In genomic region chr11:97628303-97628567, GRCm38 (mm10) we compare ENCODE assay signal across 9 mouse cellular contexts. TPM values are rescaled to one million over a fixed set of nuclear protein-coding genes. Genes with fewer than 3 reads are reported as not detected.
DNase-seq lines count a peak whose midpoint lies in the region; ATAC-seq lines count a peak whose summit lies in the region.
"Had no signal": no experiment of that assay in that cellular context is flagged by ENCODE, and none has a peak within 500 bp of the region (broad histone marks: within the 10 kb centered on the region; RNA-seq: fewer than 3 reads in every experiment).

No protein-coding gene starts in this region.

- H3K4me3 ChIP-seq in kidney, embryonic 15.5 days (replicated peaks) = peak overlapping the region; percentile 74
- peak overlapping the region; percentile 86 for H3K4me3 ChIP-seq in embryonic facial prominence, embryonic 10.5 days
- peak overlapping the region; percentile 67 for H3K4me3 ChIP-seq in hindbrain, embryonic 13.5 days
- peak overlapping the region; percentile 71 for H3K4me3 ChIP-seq in midbrain, embryonic 12.5 days

- no peaks in the 10 kb centered on the region for H3K36me3 ChIP-seq in kidney, embryonic 15.5 days
- H3K36me3 ChIP-seq in embryonic facial prominence, embryonic 10.5 days (replicated peaks) = no peaks in the 10 kb centered on the region
- H3K36me3 ChIP-seq in hindbrain, embryonic 13.5 days = no peaks in the 10 kb centered on the region
- no peaks in the 10 kb centered on the region for H3K36me3 ChIP-seq in midbrain, embryonic 12.5 days

- no peak for DNase-seq in kidney, adult 18-20 months
- DNase-seq in embryonic facial prominence, embryonic 10.5 days (ENCODE audit: low spot score) = no peak
- no peak for DNase-seq in layer of hippocampus, postnatal 10 days (ENCODE audit: low spot score in 2 of 2)
- no peak for DNase-seq in left cerebral cortex, adult 9 months (ENCODE audit: low spot score in 2 of 2)

- 0 out of 2 replicates have a peak overlapping the region, but pooled peaks have one; percentile 74 for H3K9ac ChIP-seq in kidney, embryonic 15.5 days
- H3K9ac ChIP-seq in hindbrain, embryonic 13.5 days = peak overlapping the region; percentile 82; the same call in 1 of the 2 replicates
- H3K9ac ChIP-seq in midbrain, embryonic 12.5 days (replicated peaks) = peak overlapping the region; percentile 72

- no peaks in the 10 kb centered on the region for H3K9me3 ChIP-seq in kidney, embryonic 15.5 days (replicated peaks)
- no peaks in the 10 kb centered on the region for H3K9me3 ChIP-seq in embryonic facial prominence, embryonic 10.5 days
- no peaks in the 10 kb centered on the region for H3K9me3 ChIP-seq in hindbrain, embryonic 13.5 days
- no peaks in the 10 kb centered on the region for H3K9me3 ChIP-seq in midbrain, embryonic 12.5 days

- ATAC-seq in kidney, embryonic 15.5 days (replicated peaks; ENCODE audit: low FRiP score) = no peak
- no peak for ATAC-seq in hindbrain, embryonic 13.5 days (ENCODE audit: low FRiP score)
- ATAC-seq in midbrain, embryonic 12.5 days (ENCODE audit: low FRiP score, low read depth) = no peak
- ATAC-seq in megakaryocyte, adult 5-6 weeks (ENCODE audit: poor library complexity, severe bottlenecking) = no peak

- 1% methylated on average over 28 of the region's 28 CpGs for WGBS in kidney, embryonic 15.5 days
- WGBS in embryonic facial prominence, embryonic 10.5 days = under 1% methylated on average over 28 of the region's 28 CpGs
- WGBS in hindbrain, embryonic 13.5 days = 0% methylated on average over 28 of the region's 28 CpGs
- 0% methylated on average over 20 of the region's 28 CpGs for WGBS in midbrain, embryonic 12.5 days

- peak overlapping the region; percentile 97 for H3K4me2 ChIP-seq in kidney, embryonic 15.5 days
- H3K4me2 ChIP-seq in hindbrain, embryonic 13.5 days = peak overlapping the region; percentile 76
- H3K4me2 ChIP-seq in midbrain, embryonic 12.5 days (replicated peaks) = peak overlapping the region; percentile 79

- no peak overlapping the region for H3K27ac ChIP-seq in kidney, embryonic 15.5 days
- H3K27ac ChIP-seq in embryonic facial prominence, embryonic 10.5 days (replicated peaks) = peak overlapping the region; percentile 93; the same call in 1 of the 2 replicates
- H3K27ac ChIP-seq in hindbrain, embryonic 13.5 days = no peak overlapping the region
- no peak overlapping the region for H3K27ac ChIP-seq in midbrain, embryonic 12.5 days (replicated peaks)

- H3K27me3 ChIP-seq in kidney, embryonic 15.5 days = peaks cover 88% of the 10 kb centered on the region
- H3K27me3 ChIP-seq in embryonic facial prominence, embryonic 10.5 days (replicated peaks; ENCODE audit: low read depth, poor library complexity, severe bottlenecking) = peaks cover 84% of the 10 kb centered on the region
- H3K27me3 ChIP-seq in hindbrain, embryonic 13.5 days = peaks cover 91% of the 10 kb centered on the region
- peaks cover 84% of the 10 kb centered on the region for H3K27me3 ChIP-seq in midbrain, embryonic 12.5 days

- peaks cover 46% of the 10 kb centered on the region for H3K4me1 ChIP-seq in kidney, embryonic 15.5 days
- H3K4me1 ChIP-seq in embryonic facial prominence, embryonic 10.5 days = peaks cover 58% of the 10 kb centered on the region
- H3K4me1 ChIP-seq in hindbrain, embryonic 13.5 days (replicated peaks) = peaks cover 35% of the 10 kb centered on the region
- peaks cover 30% of the 10 kb centered on the region for H3K4me1 ChIP-seq in midbrain, embryonic 12.5 days

RNA-seq across cellular contexts. Expression of gene Epop, which starts 1.3 kb away (rescaled TPM):
- 4.3 and 5.1 TPM in 2 replicates for polyA plus RNA-seq in kidney, embryonic 15.5 days (2015; fragmentation: Nextera tagmentation; extraction: Ambion mirVana)
- polyA plus RNA-seq in embryonic facial prominence, embryonic 10.5 days (2016; fragmentation: Nextera tagmentation; extraction: Ambion mirVana) = 13.0 and 14.4 TPM in 2 replicates
- 2.3 and 3.0 TPM in 2 replicates for polyA plus RNA-seq in hindbrain, embryonic 13.5 days (2015; fragmentation: Nextera tagmentation; extraction: Ambion mirVana)
- 14.2 and 16.2 TPM in 2 replicates for polyA plus RNA-seq in midbrain, embryonic 12.5 days (2016; fragmentation: Nextera tagmentation; extraction: Ambion mirVana)
- 1 to 10 TPM; 7.4 to 9.8 TPM for total RNA-seq in layer of hippocampus, postnatal 10 days (2021)
- total RNA-seq in megakaryocyte, adult 5-6 weeks (2015) = 0.18 and 1.2 TPM in 2 replicates
- total RNA-seq in megakaryocyte, adult 5-6 weeks (2017) = 0.40 TPM in 1 of 2 replicates, not detected in the other

RNA-seq across cellular contexts. Expression of gene Mllt6, which starts 35.0 kb away (rescaled TPM):
- 2.8 and 3.9 TPM in 2 replicates for polyA plus RNA-seq in kidney, embryonic 15.5 days (2015; fragmentation: Nextera tagmentation; extraction: Ambion mirVana)
- 2.1 and 2.2 TPM in 2 replicates for polyA plus RNA-seq in embryonic facial prominence, embryonic 10.5 days (2016; fragmentation: Nextera tagmentation; extraction: Ambion mirVana)
- 3.4 and 4.1 TPM in 2 replicates for polyA plus RNA-seq in hindbrain, embryonic 13.5 days (2015; fragmentation: Nextera tagmentation; extraction: Ambion mirVana)
- polyA plus RNA-seq in midbrain, embryonic 12.5 days (2016; fragmentation: Nextera tagmentation; extraction: Ambion mirVana) = 3.0 and 3.2 TPM in 2 replicates
- 10 to 100 TPM; 50.5 to 55.5 TPM for total RNA-seq in layer of hippocampus, postnatal 10 days (2021)
- total RNA-seq in megakaryocyte, adult 5-6 weeks (2015) = 4.3 and 6.3 TPM in 2 replicates
- 6.9 and 7.1 TPM in 2 replicates for total RNA-seq in megakaryocyte, adult 5-6 weeks (2017)

RNA-seq across cellular contexts. Expression of gene Srcin1, which starts 52.2 kb away (rescaled TPM):
- 0.83 and 0.85 TPM in 2 replicates for polyA plus RNA-seq in kidney, embryonic 15.5 days (2015; fragmentation: Nextera tagmentation; extraction: Ambion mirVana)
- polyA plus RNA-seq in embryonic facial prominence, embryonic 10.5 days (2016; fragmentation: Nextera tagmentation; extraction: Ambion mirVana) = 0.72 and 0.80 TPM in 2 replicates
- polyA plus RNA-seq in hindbrain, embryonic 13.5 days (2015; fragmentation: Nextera tagmentation; extraction: Ambion mirVana) = 6.0 and 7.0 TPM in 2 replicates
- 6.5 and 7.3 TPM in 2 replicates for polyA plus RNA-seq in midbrain, embryonic 12.5 days (2016; fragmentation: Nextera tagmentation; extraction: Ambion mirVana)
- total RNA-seq in layer of hippocampus, postnatal 10 days (2021) = 100 to 1,000 TPM; 271 to 286 TPM
- not detected in 2 replicates for total RNA-seq in megakaryocyte, adult 5-6 weeks (2015)
- total RNA-seq in megakaryocyte, adult 5-6 weeks (2017) = not detected in 2 replicates
- total RNA-seq: hematopoietic stem cell, adult 5-6 weeks had no signal

RNA-seq across cellular contexts. Expression of gene Cisd3, which starts 57.4 kb away (rescaled TPM):
- 41.2 and 42.7 TPM in 2 replicates for polyA plus RNA-seq in kidney, embryonic 15.5 days (2015; fragmentation: Nextera tagmentation; extraction: Ambion mirVana)
- 18.2 and 20.0 TPM in 2 replicates for polyA plus RNA-seq in embryonic facial prominence, embryonic 10.5 days (2016; fragmentation: Nextera tagmentation; extraction: Ambion mirVana)
- polyA plus RNA-seq in hindbrain, embryonic 13.5 days (2015; fragmentation: Nextera tagmentation; extraction: Ambion mirVana) = 23.8 and 25.6 TPM in 2 replicates
- 12.4 and 13.5 TPM in 2 replicates for polyA plus RNA-seq in midbrain, embryonic 12.5 days (2016; fragmentation: Nextera tagmentation; extraction: Ambion mirVana)
- total RNA-seq in layer of hippocampus, postnatal 10 days (2021) = 10 to 100 TPM; 34.3 to 40.1 TPM
- 18.7 and 19.8 TPM in 2 replicates for total RNA-seq in megakaryocyte, adult 5-6 weeks (2015)
- 2.3 and 12.8 TPM in 2 replicates for total RNA-seq in megakaryocyte, adult 5-6 weeks (2017)
